In genomic region chr8:125603312-125603840, GRCm38 (mm10) we compare ENCODE assay signal across 26 mouse cellular contexts. TPM values are rescaled to one million over a fixed set of nuclear protein-coding genes. Genes with fewer than 3 reads are reported as not detected.
DNase-seq lines count a peak whose midpoint lies in the region; ATAC-seq and TF ChIP-seq lines count a peak whose summit lies in the region.
"Had no signal": no experiment of that assay in that cellular context is flagged by ENCODE, and none has a peak within 500 bp of the region (broad histone marks: within the 10 kb centered on the region; RNA-seq: fewer than 3 reads in every experiment).

No protein-coding gene starts in this region.

- H3K4me2 ChIP-seq in liver, embryonic 12.5 days = no peak overlapping the region
- H3K4me2 ChIP-seq in midbrain, embryonic 14.5 days (ENCODE audit: low read length) = no peak overlapping the region
- H3K4me2 ChIP-seq: forebrain, embryonic 13.5 days; heart, embryonic 13.5 days; hindbrain, embryonic 12.5 days; hindbrain, embryonic 15.5 days had no signal

- H3K9me3 ChIP-seq in liver, embryonic 12.5 days (replicated peaks) = no peaks in the 10 kb centered on the region
- H3K9me3 ChIP-seq in midbrain, embryonic 14.5 days (ENCODE audit: control insufficient read depth, low read length) = no peaks in the 10 kb centered on the region
- H3K9me3 ChIP-seq: forebrain, embryonic 10.5 days; forebrain, embryonic 13.5 days; heart, embryonic 10.5 days; heart, embryonic 13.5 days; hindbrain, embryonic 12.5 days; hindbrain, embryonic 15.5 days had no signal

- DNase-seq in liver = no peak
- peak; percentile 60 for DNase-seq in ES-CJ7 (ENCODE audit: low read depth, low spot score)
- peak; percentile 78 for DNase-seq in ZHBTc4 (ENCODE audit: low read depth, low spot score)
- DNase-seq in layer of hippocampus, adult 2 months (ENCODE audit: low spot score in 2 of 2) = no peak
- no peak for DNase-seq in midbrain, embryonic 14.5 days
- DNase-seq: adrenal gland, adult 8-10 months; adrenal gland, postnatal 25 days; B cell, adult 2 months; cerebellum, adult 18-20 months; cerebellum, adult 9-10 months; cerebellum, postnatal 14 days; gastrocnemius, postnatal 10 days; gastrocnemius, postnatal 36 days; heart, adult 2 months had no signal

- H3K4me3 ChIP-seq in liver, embryonic 12.5 days = no peak overlapping the region
- H3K4me3 ChIP-seq in layer of hippocampus, adult 2 months = no peak overlapping the region
- no peak overlapping the region for H3K4me3 ChIP-seq in midbrain, embryonic 14.5 days (replicated peaks; ENCODE audit: low read depth, low read length)
- H3K4me3 ChIP-seq: forebrain, embryonic 10.5 days; forebrain, embryonic 13.5 days; heart, adult 2 months; heart, embryonic 10.5 days; heart, embryonic 13.5 days; hindbrain, embryonic 12.5 days; hindbrain, embryonic 15.5 days had no signal

- no peak overlapping the region for H3K9ac ChIP-seq in liver, embryonic 12.5 days
- no peak overlapping the region for H3K9ac ChIP-seq in midbrain, embryonic 14.5 days (replicated peaks; ENCODE audit: low read length)
- H3K9ac ChIP-seq: forebrain, embryonic 13.5 days; heart, embryonic 13.5 days; hindbrain, embryonic 12.5 days; hindbrain, embryonic 15.5 days had no signal

- peak; percentile 72 for ATAC-seq in liver, embryonic 12.5 days
- ATAC-seq in megakaryocyte-erythroid progenitor cell, adult 5-6 weeks (replicated peaks; ENCODE audit: low FRiP score, low TSS enrichment, poor library complexity, severe bottlenecking) = peak; percentile 34; the same call in 1 of the 2 replicates
- no peak for ATAC-seq in midbrain, embryonic 14.5 days (ENCODE audit: low FRiP score, low TSS enrichment)
- ATAC-seq: activated CD4-positive, CD25-positive, alpha-beta regulatory T cell, adult 4 months; forebrain, embryonic 13.5 days; forebrain, embryonic 16.5 days; Patski had no signal

- no peak overlapping the region for H3K27ac ChIP-seq in liver, embryonic 12.5 days
- no peak overlapping the region for H3K27ac ChIP-seq in layer of hippocampus, adult 2 months
- H3K27ac ChIP-seq in midbrain, embryonic 14.5 days (replicated peaks; ENCODE audit: low read depth, low read length) = no peak overlapping the region
- H3K27ac ChIP-seq: forebrain, embryonic 10.5 days; forebrain, embryonic 13.5 days; heart, adult 2 months; heart, embryonic 13.5 days; hindbrain, embryonic 12.5 days; hindbrain, embryonic 15.5 days had no signal

- no peaks in the 10 kb centered on the region for H3K27me3 ChIP-seq in liver, embryonic 12.5 days (replicated peaks)
- no peaks in the 10 kb centered on the region for H3K27me3 ChIP-seq in midbrain, embryonic 14.5 days (ENCODE audit: control insufficient read depth, insufficient read depth, low read length)
- H3K27me3 ChIP-seq: forebrain, embryonic 13.5 days; heart, embryonic 13.5 days; hindbrain, embryonic 12.5 days; hindbrain, embryonic 15.5 days; Patski had no signal

- no peaks in the 10 kb centered on the region for H3K36me3 ChIP-seq in liver, embryonic 12.5 days
- no peaks in the 10 kb centered on the region for H3K36me3 ChIP-seq in midbrain, embryonic 14.5 days (ENCODE audit: control insufficient read depth, insufficient read depth, low read length)
- H3K36me3 ChIP-seq: forebrain, embryonic 10.5 days; G1E; heart, embryonic 10.5 days; heart, embryonic 13.5 days; hindbrain, embryonic 12.5 days; hindbrain, embryonic 15.5 days had no signal

- WGBS in liver, embryonic 12.5 days (ENCODE audit: insufficient replicate concordance) = 57% methylated on average over 8 of the region's 8 CpGs
- 87% methylated on average over 8 of the region's 8 CpGs for WGBS in midbrain, embryonic 14.5 days

- peaks cover 14% of the 10 kb centered on the region for H3K4me1 ChIP-seq in liver, embryonic 12.5 days
- peaks cover 5% of the 10 kb centered on the region for H3K4me1 ChIP-seq in midbrain, embryonic 14.5 days (ENCODE audit: control insufficient read depth, insufficient read depth, low read length)
- H3K4me1 ChIP-seq: hindbrain, embryonic 12.5 days; hindbrain, embryonic 15.5 days had no signal

- TF ChIP-seq CTCF in layer of hippocampus, adult 2 months (conservative IDR thresholded peaks at IDR 0.05) = no peak

RNA-seq across cellular contexts. Expression of gene Sipa1l2, which starts 33.8 kb away (rescaled TPM):
- polyA plus RNA-seq in liver, embryonic 12.5 days (2016; fragmentation: Nextera tagmentation; extraction: Ambion mirVana) = 1.9 and 2.3 TPM in 2 replicates
- total RNA-seq in megakaryocyte-erythroid progenitor cell, adult 5-6 weeks (2014; fragmentation: Nextera tagmentation) = 0.89 and 0.94 TPM in 2 replicates
- total RNA-seq in megakaryocyte-erythroid progenitor cell, adult 5-6 weeks (2017) = 0.42 and 1.1 TPM in 2 replicates
- total RNA-seq in layer of hippocampus, adult 2 months (2021) = 10 to 100 TPM; 69.5 to 72.1 TPM
- 16.4 and 25.1 TPM in 2 replicates for polyA plus RNA-seq in midbrain, embryonic 14.5 days (2014; fragmentation: Nextera tagmentation; extraction: Ambion mirVana)
- polyA plus RNA-seq: G1E had no signal

Comparison
In these comparisons a context has a peak if more than half of its experiments do, and no peak if none do; other contexts are left out.
1. DNase-seq: peak in ES-CJ7 (single experiment) and ZHBTc4 (single experiment); none in liver (single experiment), layer of hippocampus, adult 2 months (0 of 2) and midbrain, embryonic 14.5 days (single experiment).
2. RNA of gene Sipa1l2, which starts 33.8 kb away (total RNA-seq): 69.5 to 72.1 TPM in layer of hippocampus, adult 2 months; 0.42 to 1.1 TPM in megakaryocyte-erythroid progenitor cell, adult 5-6 weeks; every median in the first group is over 10 times any median in the second.